Mouse (Mus musculus): ENCODE results near the gene Eno3.

GRCm38 (mm10) chr11:70654198-70654922 is 2.6 kb upstream of the Eno3 start, which contains the start of gene Pfn1:
- TF ChIP-seq TCF12 (IDR thresholded peaks at IDR 0.05; ENCODE audit: low read depth, low read length) (peak; percentile 93), CTCF (conservative IDR thresholded peaks at IDR 0.05 in 1 of 2, IDR thresholded peaks at IDR 0.05 in 1 of 2; ENCODE audit: low read depth in 2 of 2, low read length in 2 of 2) (no peak), POLR2A (IDR thresholded peaks at IDR 0.05; ENCODE audit: low read depth, low read length) (peak; percentile 94), EP300 (IDR thresholded peaks at IDR 0.05; ENCODE audit: low read length) (no peak), JUND (conservative IDR thresholded peaks at IDR 0.05; ENCODE audit: low read depth, low read length) (no peak), UBTF (IDR thresholded peaks at IDR 0.05; ENCODE audit: low read depth, low read length) (peak; percentile 51; the same call in 1 of the 2 replicates), GABPA (IDR thresholded peaks at IDR 0.05; ENCODE audit: insufficient replicate concordance, low read depth, low read length) (no peak), RCOR1 (conservative IDR thresholded peaks at IDR 0.05; ENCODE audit: low read depth, low read length) (no peak), MAX (IDR thresholded peaks at IDR 0.05; ENCODE audit: low read length) (no peak; the same call in 1 of the 2 replicates), NELFE (IDR thresholded peaks at IDR 0.05; ENCODE audit: low read depth, low read length) (peak; percentile 94), ZNF384 (IDR thresholded peaks at IDR 0.05; ENCODE audit: low read depth, low read length) (peak; percentile 75)

Data from CH12.LX (cell line).